Mouse (Mus musculus): ENCODE data around the gene Arhgef28.

DNA sequence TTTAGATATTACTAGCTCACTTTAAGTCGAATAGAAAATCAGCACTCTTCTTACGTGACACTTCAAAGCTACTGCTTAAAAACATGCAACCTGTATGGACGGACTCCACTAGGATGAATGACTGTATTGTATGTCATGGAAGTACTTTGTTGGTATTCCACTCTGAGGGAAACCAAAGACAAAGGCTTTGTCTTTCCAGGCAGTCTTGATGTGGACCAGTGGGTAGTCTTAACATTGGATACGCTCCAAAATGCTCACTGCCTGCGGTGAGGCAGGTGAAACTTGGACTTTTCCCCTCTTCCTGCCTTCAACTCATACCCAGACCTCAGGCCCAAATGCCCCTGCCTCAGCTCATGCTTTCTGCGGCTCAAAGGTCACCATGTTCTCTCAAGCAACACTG lies 41.4 kb downstream of the Arhgef28 start:
- TF ChIP-seq CTCF (IDR thresholded peaks at IDR 0.05; ENCODE audit: extremely low read depth, insufficient read length, insufficient replicate concordance, low read depth, low read length) = no peak
- TF ChIP-seq POLR2A (IDR thresholded peaks at IDR 0.05; ENCODE audit: low read depth, low read length) = no peak
